Mouse (Mus musculus): ENCODE data around the gene Ankrd34a. TPM values are rescaled to one million over a fixed set of nuclear protein-coding genes. Genes with fewer than 3 reads are reported as not detected.

Ankrd34a gene
- polyA plus RNA-seq, 1 experiment from 2014 or later = 9.5 TPM

- peak; percentile 60 for ATAC-seq (ENCODE audit: insufficient number of reproducible peaks, low FRiP score)
- no peak overlapping the region for H3K4me3 ChIP-seq
- peak overlapping the region; percentile 82 for H3K27ac ChIP-seq (ENCODE audit: poor library complexity, severe bottlenecking)
- H3K36me3 ChIP-seq = peaks cover 28% of the 10 kb centered on the region
- H3K27me3 ChIP-seq (replicated peaks) = no peaks in the 10 kb centered on the region
- H3K4me2 ChIP-seq = peak overlapping the region; percentile 17; the same call in 1 of the 2 replicates
- 46% methylated on average over 10 of the region's 10 CpGs for WGBS
- no peaks in the 10 kb centered on the region for H3K9me3 ChIP-seq (replicated peaks)
- H3K9ac ChIP-seq = no peak overlapping the region
- H3K4me1 ChIP-seq (replicated peaks) = peaks cover 41% of the 10 kb centered on the region
These were observed 32.4 kb upstream of the Ankrd34a start for GRCm38 (mm10) chr3:96563911-96564632.

- H3K4me2 ChIP-seq = peak overlapping the region; percentile 17; the same call in 1 of the 2 replicates
- no peak overlapping the region for H3K4me3 ChIP-seq
- no peaks in the 10 kb centered on the region for H3K9me3 ChIP-seq (replicated peaks)
- H3K27me3 ChIP-seq (replicated peaks) = no peaks in the 10 kb centered on the region
- H3K27ac ChIP-seq (ENCODE audit: poor library complexity, severe bottlenecking) = peak overlapping the region; percentile 82
- H3K9ac ChIP-seq = no peak overlapping the region
- peak; percentile 62; the same call in 1 of the 2 replicates for ATAC-seq (ENCODE audit: insufficient number of reproducible peaks, low FRiP score)
- peaks cover 44% of the 10 kb centered on the region for H3K4me1 ChIP-seq (replicated peaks)
- 56% methylated on average over 7 of the region's 7 CpGs for WGBS
- peaks cover 23% of the 10 kb centered on the region for H3K36me3 ChIP-seq
These were observed 31.8 kb upstream of the Ankrd34a start for GRCm38 (mm10) chr3:96564633-96565032.

- Histone ChIP-seq H3K27ac (ENCODE audit: poor library complexity, severe bottlenecking) (peak overlapping the region; percentile 82), H3K9me3 (replicated peaks) (no peaks in the 10 kb centered on the region)
- no peak for ATAC-seq (ENCODE audit: insufficient number of reproducible peaks, low FRiP score)
These were observed 31.3 kb upstream of the Ankrd34a start for GRCm38 (mm10) chr3:96565105-96565504.

GRCm38 (mm10) chr3:96566661-96567450, 29.6 kb upstream of the Ankrd34a start:
- Histone ChIP-seq H3K27me3 (replicated peaks) (no peaks in the 10 kb centered on the region), H3K9me3 (replicated peaks) (no peaks in the 10 kb centered on the region), H3K9ac (no peak overlapping the region), H3K4me1 (replicated peaks) (peaks cover 45% of the 10 kb centered on the region), H3K27ac (ENCODE audit: poor library complexity, severe bottlenecking) (peak overlapping the region; percentile 9; the same call in 1 of the 2 replicates), H3K36me3 (0 out of 2 replicates have a peak, but pooled peaks cover 2% of the 10 kb centered on the region), H3K4me3 (no peak overlapping the region), H3K4me2 (no peak overlapping the region)
- WGBS = 79% methylated on average over 8 of the region's 8 CpGs
- ATAC-seq (ENCODE audit: insufficient number of reproducible peaks, low FRiP score) = no peak

More at GRCm38 (mm10) chr3:96565105-96565504, 31.3 kb upstream of the Ankrd34a start:
- Histone ChIP-seq H3K9ac (no peak overlapping the region), H3K36me3 (peaks cover 18% of the 10 kb centered on the region), H3K27me3 (replicated peaks) (no peaks in the 10 kb centered on the region), H3K4me3 (no peak overlapping the region), H3K4me1 (replicated peaks) (peaks cover 44% of the 10 kb centered on the region), H3K4me2 (no peak overlapping the region)
- WGBS = 93% methylated on average over 3 of the region's 3 CpGs

- H3K9ac ChIP-seq = no peak overlapping the region
- no peaks in the 10 kb centered on the region for H3K9me3 ChIP-seq (replicated peaks)
- no peaks in the 10 kb centered on the region for H3K36me3 ChIP-seq
- no peak overlapping the region for H3K4me3 ChIP-seq
- no peak for ATAC-seq (ENCODE audit: insufficient number of reproducible peaks, low FRiP score)
- no peaks in the 10 kb centered on the region for H3K27me3 ChIP-seq (replicated peaks)
- H3K4me2 ChIP-seq = no peak overlapping the region
- H3K4me1 ChIP-seq (replicated peaks) = peaks cover 51% of the 10 kb centered on the region
- 77% methylated on average over 8 of the region's 8 CpGs for WGBS
- H3K27ac ChIP-seq (ENCODE audit: poor library complexity, severe bottlenecking) = no peak overlapping the region
These were observed 27.8 kb upstream of the Ankrd34a start for GRCm38 (mm10) chr3:96568605-96569004.

- Histone ChIP-seq H3K4me1 (replicated peaks) (peaks cover 51% of the 10 kb centered on the region), H3K36me3 (no peaks in the 10 kb centered on the region), H3K27me3 (replicated peaks) (no peaks in the 10 kb centered on the region), H3K4me3 (no peak overlapping the region), H3K9ac (no peak overlapping the region), H3K27ac (ENCODE audit: poor library complexity, severe bottlenecking) (0 out of 2 replicates have a peak overlapping the region, but pooled peaks have one; percentile 11), H3K9me3 (replicated peaks) (no peaks in the 10 kb centered on the region), H3K4me2 (no peak overlapping the region)
- 72% methylated on average over 13 of the region's 13 CpGs for WGBS
- ATAC-seq (ENCODE audit: insufficient number of reproducible peaks, low FRiP score) = no peak
These were observed 26.9 kb upstream of the Ankrd34a start for GRCm38 (mm10) chr3:96569506-96569905.

- WGBS = 80% methylated on average over 11 of the region's 11 CpGs
- Histone ChIP-seq H3K4me3 (no peak overlapping the region), H3K36me3 (no peaks in the 10 kb centered on the region), H3K27ac (ENCODE audit: poor library complexity, severe bottlenecking) (no peak overlapping the region), H3K9ac (no peak overlapping the region), H3K4me1 (replicated peaks) (peaks cover 51% of the 10 kb centered on the region), H3K4me2 (no peak overlapping the region), H3K9me3 (replicated peaks) (no peaks in the 10 kb centered on the region), H3K27me3 (replicated peaks) (no peaks in the 10 kb centered on the region)
- no peak for ATAC-seq (ENCODE audit: insufficient number of reproducible peaks, low FRiP score)
These were observed 26.4 kb upstream of the Ankrd34a start for GRCm38 (mm10) chr3:96569966-96570605.

- 66% methylated on average over 7 of the region's 7 CpGs for WGBS
- no peak overlapping the region for H3K9ac ChIP-seq
- H3K27ac ChIP-seq (ENCODE audit: poor library complexity, severe bottlenecking) = no peak overlapping the region
- no peak for ATAC-seq (ENCODE audit: insufficient number of reproducible peaks, low FRiP score)
- no peaks in the 10 kb centered on the region for H3K36me3 ChIP-seq
- H3K4me2 ChIP-seq = no peak overlapping the region
- no peak overlapping the region for H3K4me3 ChIP-seq
- H3K27me3 ChIP-seq (replicated peaks) = no peaks in the 10 kb centered on the region
- no peaks in the 10 kb centered on the region for H3K9me3 ChIP-seq (replicated peaks)
- peaks cover 57% of the 10 kb centered on the region for H3K4me1 ChIP-seq (replicated peaks)
These were observed 25.8 kb upstream of the Ankrd34a start for GRCm38 (mm10) chr3:96570643-96571042.

GRCm38 (mm10) chr3:96571336-96571735, 25.1 kb upstream of the Ankrd34a start:
- peaks cover 63% of the 10 kb centered on the region for H3K4me1 ChIP-seq (replicated peaks)
- ATAC-seq (ENCODE audit: insufficient number of reproducible peaks, low FRiP score) = no peak
- no peak overlapping the region for H3K4me3 ChIP-seq
- H3K27ac ChIP-seq (ENCODE audit: poor library complexity, severe bottlenecking) = no peak overlapping the region
- no peaks in the 10 kb centered on the region for H3K9me3 ChIP-seq (replicated peaks)
- H3K4me2 ChIP-seq = no peak overlapping the region
- H3K27me3 ChIP-seq (replicated peaks) = no peaks in the 10 kb centered on the region
- 78% methylated on average over 2 of the region's 2 CpGs for WGBS
- H3K36me3 ChIP-seq = no peaks in the 10 kb centered on the region
- no peak overlapping the region for H3K9ac ChIP-seq

GRCm38 (mm10) chr3:96571896-96572698, 24.3 kb upstream of the Ankrd34a start:
- Histone ChIP-seq H3K9me3 (replicated peaks) (no peaks in the 10 kb centered on the region), H3K27me3 (replicated peaks) (no peaks in the 10 kb centered on the region), H3K36me3 (no peaks in the 10 kb centered on the region), H3K9ac (no peak overlapping the region), H3K4me2 (no peak overlapping the region), H3K4me3 (no peak overlapping the region), H3K4me1 (replicated peaks) (peaks cover 66% of the 10 kb centered on the region), H3K27ac (ENCODE audit: poor library complexity, severe bottlenecking) (peak overlapping the region; percentile 42; the same call in 1 of the 2 replicates)
- WGBS = 58% methylated on average over 16 of the region's 16 CpGs
- ATAC-seq (ENCODE audit: insufficient number of reproducible peaks, low FRiP score) = no peak

Measured in heart, embryonic 12.5 days (tissue).